In the genomic region with DNA sequence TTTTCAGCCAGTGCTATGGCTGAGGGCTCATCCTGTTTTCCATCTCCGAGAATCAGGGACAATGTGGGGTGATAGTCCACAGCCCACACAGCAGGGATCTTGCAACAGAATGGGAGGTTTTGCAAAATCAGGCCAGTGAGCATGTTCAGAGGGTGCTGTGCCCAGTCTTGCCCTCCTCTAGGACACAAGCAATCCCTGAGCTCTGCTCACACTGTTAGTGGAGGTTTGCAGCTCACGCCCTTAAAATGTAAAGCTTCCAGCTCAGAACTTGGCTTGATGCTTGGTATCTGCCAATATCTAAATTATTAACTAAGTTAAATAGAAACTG, we compare ENCODE assay signal across 21 mouse cellular contexts.
A peak's percentile ranks its signal among the peaks of the same experiment; 100 is the strongest.
DNase-seq lines count a peak whose midpoint lies in the region; ATAC-seq and TF ChIP-seq lines count a peak whose summit lies in the region.
"Had no signal": no experiment of that assay in that cellular context is flagged by ENCODE, and none has a peak within 500 bp of the region (broad histone marks: within the 10 kb centered on the region; RNA-seq: fewer than 3 reads in every experiment).

No protein-coding gene starts in this region.

- H3K4me1 ChIP-seq in intestine, embryonic 16.5 days (ENCODE audit: control insufficient read depth, insufficient read depth, low read length): peaks cover 15% of the 10 kb centered on the region
- no peaks in the 10 kb centered on the region for H3K4me1 ChIP-seq in liver, postnatal 0 days (ENCODE audit: insufficient read depth)
- H3K4me1 ChIP-seq: forebrain, embryonic 12.5 days; hindbrain, embryonic 15.5 days; limb, embryonic 15.5 days; megakaryocyte, embryonic 14.5 days; neural tube, embryonic 15.5 days had no signal

- no peak overlapping the region for H3K4me2 ChIP-seq in intestine, embryonic 16.5 days (ENCODE audit: low read depth, low read length)
- no peak overlapping the region for H3K4me2 ChIP-seq in liver, postnatal 0 days (ENCODE audit: low read depth, low read length)
- H3K4me2 ChIP-seq: forebrain, embryonic 12.5 days; heart, embryonic 15.5 days; hindbrain, embryonic 15.5 days; limb, embryonic 15.5 days; neural tube, embryonic 15.5 days had no signal

- no peaks in the 10 kb centered on the region for H3K9me3 ChIP-seq in intestine, embryonic 16.5 days (ENCODE audit: control insufficient read depth, low read length)
- H3K9me3 ChIP-seq in liver, postnatal 0 days (ENCODE audit: low read length): no peaks in the 10 kb centered on the region
- H3K9me3 ChIP-seq: forebrain, embryonic 12.5 days; G1E; heart, embryonic 15.5 days; hindbrain, embryonic 15.5 days; limb, embryonic 15.5 days; neural tube, embryonic 15.5 days had no signal

- DNase-seq in adrenal gland, postnatal 10 days: peak; percentile 54
- no peak for DNase-seq in adrenal gland, postnatal 4 days (ENCODE audit: low spot score in 2 of 2)
- DNase-seq in adrenal gland, postnatal 36 days: peak; percentile 22 to 30
- peak; percentile 60 for DNase-seq in liver, postnatal 0 days
- no peak for DNase-seq in thymus, postnatal 36 days
- DNase-seq in cerebellum, postnatal 10 days: no peak
- DNase-seq in MN1 (ENCODE audit: low spot score): no peak
- DNase-seq: cerebellum, postnatal 25 days; kidney, adult 11 months; layer of hippocampus, postnatal 36 days; spleen, adult 18-20 months had no signal

- no peak for TF ChIP-seq CTCF in liver, postnatal 0 days (IDR thresholded peaks at IDR 0.05; ENCODE audit: low read depth)

- no peak overlapping the region for H3K4me3 ChIP-seq in intestine, embryonic 16.5 days (ENCODE audit: low read length)
- H3K4me3 ChIP-seq in liver, postnatal 0 days (ENCODE audit: low read depth, low read length): no peak overlapping the region
- H3K4me3 ChIP-seq: forebrain, embryonic 12.5 days; heart, embryonic 15.5 days; hindbrain, embryonic 15.5 days; limb, embryonic 15.5 days; megakaryocyte, embryonic 14.5 days; neural tube, embryonic 15.5 days had no signal

- 35% methylated on average over 2 of the region's 2 CpGs for WGBS in intestine, embryonic 16.5 days
- WGBS in liver, postnatal 0 days (ENCODE audit: insufficient replicate concordance): 27% methylated on average over 2 of the region's 2 CpGs

- ATAC-seq in intestine, embryonic 16.5 days: no peak
- peak; percentile 93 for ATAC-seq in liver, postnatal 0 days
- ATAC-seq: midbrain, embryonic 16.5 days had no signal

- no peak overlapping the region for H3K9ac ChIP-seq in intestine, embryonic 16.5 days (ENCODE audit: low read depth, low read length)
- H3K9ac ChIP-seq in liver, postnatal 0 days (replicated peaks): no peak overlapping the region
- H3K9ac ChIP-seq: forebrain, embryonic 12.5 days; heart, embryonic 15.5 days; hindbrain, embryonic 15.5 days; limb, embryonic 15.5 days; neural tube, embryonic 15.5 days had no signal

- 0 out of 2 replicates have a peak, but pooled peaks have one; percentile 35 for TF ChIP-seq EP300 in liver, postnatal 0 days (IDR thresholded peaks at IDR 0.05; ENCODE audit: low read depth)

- no peaks in the 10 kb centered on the region for H3K27me3 ChIP-seq in intestine, embryonic 16.5 days (replicated peaks; ENCODE audit: control insufficient read depth, insufficient read depth, low read length)
- H3K27me3 ChIP-seq in liver, postnatal 0 days (ENCODE audit: insufficient read depth, low read length): no peaks in the 10 kb centered on the region
- H3K27me3 ChIP-seq: forebrain, embryonic 12.5 days; heart, embryonic 15.5 days; hindbrain, embryonic 15.5 days; limb, embryonic 15.5 days; megakaryocyte, embryonic 14.5 days; neural tube, embryonic 15.5 days had no signal

- no peaks in the 10 kb centered on the region for H3K36me3 ChIP-seq in intestine, embryonic 16.5 days (ENCODE audit: control insufficient read depth, insufficient read depth, low read length)
- H3K36me3 ChIP-seq in liver, postnatal 0 days (replicated peaks; ENCODE audit: insufficient read depth, low read length): no peaks in the 10 kb centered on the region
- H3K36me3 ChIP-seq: forebrain, embryonic 12.5 days; G1E; heart, embryonic 15.5 days; hindbrain, embryonic 15.5 days; limb, embryonic 15.5 days; neural tube, embryonic 15.5 days had no signal

- peak overlapping the region; percentile 23 for H3K27ac ChIP-seq in intestine, embryonic 16.5 days (ENCODE audit: low read length)
- peak overlapping the region; percentile 88 for H3K27ac ChIP-seq in liver, postnatal 0 days (ENCODE audit: low read depth)
- H3K27ac ChIP-seq: forebrain, embryonic 12.5 days; hindbrain, embryonic 15.5 days; kidney, postnatal 0 days; limb, embryonic 15.5 days; neural tube, embryonic 15.5 days had no signal

Comparison
In these comparisons a context has a peak if more than half of its experiments do, and no peak if none do; other contexts are left out.
1. DNase-seq: peak in adrenal gland, postnatal 10 days (single experiment), adrenal gland, postnatal 36 days (2 of 2) and liver, postnatal 0 days (single experiment); none in adrenal gland, postnatal 4 days (0 of 2), thymus, postnatal 36 days (0 of 2), cerebellum, postnatal 10 days (0 of 2) and MN1 (single experiment).